Mouse (Mus musculus) splenic B cell, adult 2 months (primary cell): ENCODE data around the gene Serac1.

ENCODE experiments used
- DNase-seq: peaks from one replicate; pipeline ENCODE4 v3.0.0-alpha.2; 2011; ENCODE audit warnings: low read depth, low spot score
- H3K27me3 ChIP-seq: 2 replicates; pipeline ENCODE4 v1.6.1; 2012; ENCODE audit warnings: mild to moderate bottlenecking, low read length, moderate library complexity, mixed read lengths; ENCODE audit not compliant: control insufficient read depth, poor library complexity, insufficient read depth, severe bottlenecking
- H3K36me3 ChIP-seq: 2 replicates; pipeline ENCODE4 v1.6.1; 2012; ENCODE audit warnings: mild to moderate bottlenecking, low read length, moderate library complexity, mixed read lengths; ENCODE audit not compliant: control insufficient read depth, poor library complexity, insufficient read depth, severe bottlenecking

Serac1 gene

GRCm38 (mm10) chr17:6005246-6005637 is 74.3 kb downstream of the Serac1 start:
- no peaks in the 10 kb centered on the region for H3K27me3 ChIP-seq
- H3K36me3 ChIP-seq, result no peaks in the 10 kb centered on the region
- DNase-seq, result peak; percentile 63

- DNase-seq, result no peak
- Histone ChIP-seq H3K27me3 (no peaks in the 10 kb centered on the region), H3K36me3 (no peaks in the 10 kb centered on the region)
These were observed 75.9 kb downstream of the Serac1 start for GRCm38 (mm10) chr17:6003661-6004060.

DNA sequence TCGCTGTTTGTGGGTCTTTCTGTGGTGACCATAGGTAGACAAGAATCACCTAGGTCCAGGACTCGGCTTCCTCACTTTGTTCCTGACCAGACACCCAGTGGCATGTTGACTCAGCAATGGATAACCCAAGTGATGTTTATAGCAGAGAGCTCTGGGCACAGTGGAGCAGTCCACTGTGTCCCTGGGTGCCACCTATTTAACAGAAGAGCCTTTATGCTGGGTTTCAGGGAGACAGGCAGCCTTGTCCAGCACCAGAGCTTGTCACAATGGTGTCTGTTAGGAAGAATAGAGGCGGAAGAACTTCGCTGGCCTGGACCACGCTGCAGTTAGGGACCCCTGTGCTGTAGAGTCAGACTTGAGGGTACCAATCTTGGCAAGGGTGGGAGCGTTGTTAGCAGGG is 77.0 kb downstream of the Serac1 start:
- H3K27me3 ChIP-seq, result no peaks in the 10 kb centered on the region
- no peaks in the 10 kb centered on the region for H3K36me3 ChIP-seq
- no peak for DNase-seq

- DNase-seq, result no peak
- Histone ChIP-seq H3K27me3 (no peaks in the 10 kb centered on the region), H3K36me3 (no peaks in the 10 kb centered on the region)
These were observed 77.7 kb downstream of the Serac1 start for GRCm38 (mm10) chr17:6001836-6002235.

- no peaks in the 10 kb centered on the region for H3K36me3 ChIP-seq
- no peak for DNase-seq
- H3K27me3 ChIP-seq, result no peaks in the 10 kb centered on the region
These were observed 78.2 kb downstream of the Serac1 start for GRCm38 (mm10) chr17:6001389-6001788.

- no peak for DNase-seq
- Histone ChIP-seq H3K27me3 (no peaks in the 10 kb centered on the region), H3K36me3 (no peaks in the 10 kb centered on the region)
These were observed 78.6 kb downstream of the Serac1 start for GRCm38 (mm10) chr17:6000864-6001319.

DNA sequence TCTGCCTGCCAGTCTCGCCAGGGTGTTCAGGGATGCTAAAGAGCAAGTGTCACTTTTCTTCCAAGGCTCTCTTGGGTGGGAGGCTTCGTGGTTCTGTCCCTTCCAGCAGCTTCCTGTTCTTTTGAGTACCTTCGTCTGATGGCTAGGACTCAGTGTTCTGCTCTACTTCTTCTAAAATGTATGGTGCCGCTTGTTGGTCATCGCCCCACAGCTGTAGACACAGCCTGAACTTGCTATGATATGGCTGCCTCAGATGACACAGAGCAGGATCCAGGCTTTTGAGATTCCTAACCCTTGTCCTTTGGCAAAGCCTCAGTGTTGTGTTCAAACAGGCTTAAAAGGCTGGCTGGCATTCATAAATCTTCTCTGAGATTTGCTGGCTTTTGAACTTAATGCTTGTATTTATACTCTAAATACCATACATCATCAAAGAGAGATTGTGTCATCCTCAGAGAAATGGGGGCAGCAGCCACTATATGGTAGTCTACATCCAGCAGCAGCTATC is 80.5 kb downstream of the Serac1 start:
- Histone ChIP-seq H3K36me3 (no peaks in the 10 kb centered on the region), H3K27me3 (no peaks in the 10 kb centered on the region)
- DNase-seq, result no peak

GRCm38 (mm10) chr17:5998235-5998500 is 81.4 kb downstream of the Serac1 start:
- H3K36me3 ChIP-seq, result no peaks in the 10 kb centered on the region
- DNase-seq, result no peak
- H3K27me3 ChIP-seq, result no peaks in the 10 kb centered on the region

DNA sequence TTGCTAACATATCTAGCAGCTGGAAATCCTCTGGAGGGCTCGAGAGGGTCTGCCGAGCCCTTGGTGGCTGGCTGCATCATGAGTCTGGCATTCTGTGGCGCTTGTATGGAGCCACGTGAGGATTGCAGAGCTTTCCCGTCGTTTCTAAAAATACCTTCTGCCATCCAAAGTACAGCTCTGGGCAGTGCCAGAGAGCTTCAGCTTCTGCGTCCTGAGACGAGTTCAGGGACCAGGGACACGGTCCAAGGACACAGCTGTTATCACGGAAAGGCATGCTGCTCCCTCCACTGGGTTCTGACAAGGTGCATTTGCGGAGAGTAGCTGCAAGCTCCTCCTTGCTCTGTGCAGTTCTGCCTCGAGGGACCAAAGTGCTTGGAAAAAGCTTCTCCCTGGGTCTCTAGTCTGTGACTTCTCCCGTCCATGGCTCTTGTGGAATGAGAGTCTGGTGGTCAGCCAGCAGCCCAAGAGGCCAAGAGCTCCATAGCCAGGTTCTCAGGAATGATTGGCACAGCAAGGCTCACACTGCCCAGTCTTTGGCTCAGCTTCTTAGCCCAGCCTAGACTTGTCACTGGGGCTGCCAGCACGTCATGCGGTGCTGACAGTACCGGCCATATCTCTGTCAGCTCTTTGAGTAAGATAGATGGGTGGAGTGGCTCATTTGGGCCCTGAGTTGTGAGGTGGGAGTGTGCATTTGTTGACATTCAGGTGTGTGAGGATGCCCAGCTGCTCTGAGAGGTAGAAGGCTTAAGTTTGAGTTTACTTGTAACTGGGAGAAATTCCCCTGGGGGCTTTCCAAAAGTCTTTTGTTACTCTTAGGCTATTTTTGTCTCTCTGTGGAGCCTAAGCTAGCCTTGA is 81.9 kb downstream of the Serac1 start:
- no peaks in the 10 kb centered on the region for H3K27me3 ChIP-seq
- no peaks in the 10 kb centered on the region for H3K36me3 ChIP-seq
- DNase-seq, result no peak

DNA sequence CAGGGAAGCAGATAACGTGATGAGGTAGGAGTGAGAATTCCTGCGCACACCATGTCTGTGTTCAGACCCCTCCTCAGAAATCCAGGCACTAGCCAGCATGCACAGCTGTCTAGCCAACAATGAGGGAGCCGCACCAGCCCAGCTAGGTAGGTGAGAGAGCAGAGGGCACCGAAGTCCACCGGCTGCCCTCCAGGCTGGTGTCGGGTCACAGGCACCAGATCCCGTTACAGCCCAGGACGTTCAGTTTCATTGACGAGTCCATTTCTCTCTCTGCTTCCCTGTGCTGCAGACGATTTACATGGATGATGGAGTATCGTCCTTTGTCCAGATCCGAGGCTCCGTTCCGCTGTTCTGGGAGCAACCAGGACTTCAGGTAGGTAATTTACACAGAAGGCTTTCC is 83.0 kb downstream of the Serac1 start:
- Histone ChIP-seq H3K27me3 (no peaks in the 10 kb centered on the region), H3K36me3 (no peaks in the 10 kb centered on the region)
- DNase-seq, result no peak

- Histone ChIP-seq H3K27me3 (no peaks in the 10 kb centered on the region), H3K36me3 (no peaks in the 10 kb centered on the region)
- no peak for DNase-seq
These were observed 84.9 kb downstream of the Serac1 start for GRCm38 (mm10) chr17:5994606-5995005.

DNA sequence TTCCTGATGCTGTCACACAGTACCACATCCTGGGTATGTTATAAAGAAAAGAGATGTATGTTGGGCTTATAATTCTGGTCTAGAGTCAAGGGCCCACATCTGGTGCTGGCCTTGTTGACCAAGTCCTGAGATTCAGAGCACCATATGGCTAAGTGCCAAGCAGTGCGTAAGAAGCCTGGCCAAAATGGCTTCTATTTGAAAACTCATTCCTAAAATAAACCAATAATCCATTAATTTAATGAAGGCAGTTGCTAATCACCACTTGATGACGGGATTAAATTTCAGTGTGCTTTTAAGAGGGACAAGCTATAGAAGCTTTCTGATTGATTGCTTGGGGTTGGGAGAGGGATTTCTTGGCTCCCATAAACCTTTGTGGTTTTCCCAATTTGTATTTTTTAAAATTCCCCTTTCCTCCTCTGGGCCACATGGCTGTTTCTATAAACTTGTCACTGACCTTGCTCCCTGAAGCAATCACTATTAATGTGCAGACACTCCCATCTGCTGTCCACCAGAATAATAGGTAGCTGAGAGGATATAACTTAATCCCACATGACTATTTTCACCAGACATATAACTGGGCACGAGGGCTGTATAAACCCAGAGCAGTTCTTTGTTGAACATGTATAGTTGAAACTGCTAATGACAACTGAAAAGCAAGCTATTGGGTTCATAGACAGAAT is 85.8 kb downstream of the Serac1 start:
- no peak for DNase-seq
- H3K27me3 ChIP-seq, result no peaks in the 10 kb centered on the region
- H3K36me3 ChIP-seq, result no peaks in the 10 kb centered on the region

GRCm38 (mm10) chr17:5992866-5993580 is 86.5 kb downstream of the Serac1 start:
- Histone ChIP-seq H3K27me3 (no peaks in the 10 kb centered on the region), H3K36me3 (no peaks in the 10 kb centered on the region)
- no peak for DNase-seq
